In the genomic region with DNA sequence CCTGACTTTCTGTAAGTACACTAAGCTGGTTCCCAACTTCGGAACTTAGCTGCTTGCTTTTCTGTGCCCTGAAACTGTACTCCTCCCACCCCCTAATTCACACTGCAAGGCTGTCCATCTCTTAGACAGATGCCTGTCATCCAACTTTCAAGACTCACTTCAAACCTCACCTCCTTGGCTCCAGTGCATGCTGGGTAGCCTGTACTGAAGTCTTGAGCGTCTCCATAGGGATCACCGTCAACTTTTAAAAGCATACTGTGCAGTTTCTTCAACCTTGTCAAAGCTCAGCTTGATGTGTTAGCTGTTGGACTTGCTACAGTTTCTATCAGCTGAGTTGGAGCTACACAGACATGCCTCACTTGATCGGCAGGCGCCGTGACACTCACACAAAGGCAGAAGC, we compare ENCODE assay signal across 11 mouse cellular contexts.
"Had no signal": no experiment of that assay in that cellular context is flagged by ENCODE, and none has a peak within 500 bp of the region (broad histone marks: within the 10 kb centered on the region; RNA-seq: fewer than 3 reads in every experiment).

No protein-coding gene starts in this region.

- H3K4me2 ChIP-seq: limb, embryonic 13.5 days; liver, embryonic 12.5 days; stomach, embryonic 15.5 days had no signal

- DNase-seq: kidney, adult 18-20 months; kidney, postnatal 10 days; kidney, postnatal 4 days; right cerebral cortex, postnatal 14 days; thymus, adult 2 months; thymus, postnatal 25 days had no signal

- H3K27ac ChIP-seq: layer of hippocampus, adult 2 months; limb, embryonic 13.5 days; liver, embryonic 12.5 days; lung, embryonic 15.5 days; stomach, embryonic 15.5 days had no signal

- H3K4me1 ChIP-seq: liver, embryonic 12.5 days had no signal

- H3K27me3 ChIP-seq: limb, embryonic 13.5 days; liver, embryonic 12.5 days had no signal

- ATAC-seq: liver, embryonic 12.5 days had no signal

- H3K36me3 ChIP-seq: limb, embryonic 13.5 days; liver, embryonic 12.5 days; lung, embryonic 15.5 days; stomach, embryonic 15.5 days had no signal

- H3K9ac ChIP-seq: limb, embryonic 13.5 days; liver, embryonic 12.5 days; lung, embryonic 15.5 days; stomach, embryonic 15.5 days had no signal

- H3K9me3 ChIP-seq: limb, embryonic 13.5 days; liver, embryonic 12.5 days; lung, embryonic 15.5 days; stomach, embryonic 15.5 days had no signal

- H3K4me3 ChIP-seq: layer of hippocampus, adult 2 months; limb, embryonic 13.5 days; liver, embryonic 12.5 days; lung, embryonic 15.5 days; stomach, embryonic 15.5 days had no signal
